Mouse (Mus musculus): ENCODE results near the gene Fam210b. TPM values are rescaled to one million over a fixed set of nuclear protein-coding genes. Genes with fewer than 3 reads are reported as not detected.
"Not testable (repeated sequence)": the region's sequence is repeated elsewhere in the genome, so short reads cannot be mapped to it uniquely, and the experiment has no call there.

Gene Fam210b
- polyA plus RNA-seq (2012; rRNA removed): 20.6 and 22.6 TPM in 2 replicates

DNA sequence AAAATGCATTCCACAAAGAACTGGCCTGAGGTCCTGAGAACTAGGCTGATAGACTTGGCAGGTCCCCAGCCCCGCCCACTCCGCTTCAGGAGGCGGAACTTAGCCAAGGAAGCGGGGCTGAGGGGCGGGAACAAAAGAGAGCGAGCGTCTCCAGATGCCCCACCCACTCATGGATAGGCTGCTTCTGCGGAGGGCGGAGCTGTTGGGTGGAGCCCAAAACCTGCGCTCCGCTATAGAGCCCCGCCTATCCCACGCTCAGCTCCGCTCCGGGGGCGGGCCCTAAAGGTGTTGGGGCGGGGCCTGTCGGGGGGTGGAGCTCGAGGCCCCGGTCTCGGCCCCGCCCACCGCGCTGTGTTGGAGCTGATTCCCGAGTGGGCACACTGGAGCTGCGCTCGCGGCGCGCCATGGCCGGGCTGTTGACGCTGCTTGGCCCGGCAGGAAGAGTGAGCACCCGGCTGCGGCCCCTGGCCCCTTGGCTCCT lies at the start of gene Fam210b:
Gene Fam210b, plus strand, starts transcription at position 308 of the 481 bp plus-strand sequence.
- peak; percentile 93 for DNase-seq (ENCODE audit: low spot score)

DNA sequence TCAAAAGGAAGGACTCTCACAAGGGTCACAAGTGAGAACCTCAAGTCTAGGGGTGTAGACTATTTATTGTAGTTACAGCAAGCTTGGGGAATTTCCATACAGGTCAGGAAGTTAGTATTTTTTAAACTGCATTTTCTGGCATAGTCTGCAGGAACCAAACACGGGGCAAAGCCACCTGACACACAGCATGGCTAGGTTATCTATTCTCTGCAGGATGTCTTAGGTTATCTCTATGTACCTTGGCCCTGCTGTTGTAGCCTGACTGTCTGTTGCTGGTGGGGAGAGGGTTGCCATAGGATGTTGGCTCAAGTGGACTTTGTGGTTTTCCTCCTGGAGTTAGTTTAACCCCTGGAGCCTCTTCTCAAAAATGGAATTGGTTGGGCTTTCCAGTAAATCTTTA lies 47.3 kb upstream of the Fam210b start:
- no peak for DNase-seq (ENCODE audit: low spot score)

DNA sequence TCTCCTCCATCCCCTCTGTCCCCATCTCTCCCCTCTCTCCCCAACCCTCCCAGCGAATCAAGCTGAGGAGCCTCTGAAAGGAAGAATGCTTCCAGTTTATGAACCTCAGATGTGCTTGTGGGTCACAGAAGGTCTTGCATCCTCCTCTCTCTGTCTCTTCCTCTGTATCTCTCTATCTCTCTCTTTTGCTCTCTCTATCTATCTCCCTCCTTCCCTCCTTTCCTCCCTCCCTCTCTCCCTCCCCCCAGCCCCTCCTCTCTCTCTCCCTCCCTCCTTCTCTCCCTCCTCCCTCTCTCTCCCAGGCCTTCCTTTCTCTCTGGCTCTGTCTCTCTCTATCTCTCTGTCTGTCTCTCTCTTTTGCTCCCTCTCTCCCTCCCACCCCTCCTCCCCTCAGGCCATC lies 46.8 kb upstream of the Fam210b start:
- DNase-seq (ENCODE audit: low spot score): no peak

DNA sequence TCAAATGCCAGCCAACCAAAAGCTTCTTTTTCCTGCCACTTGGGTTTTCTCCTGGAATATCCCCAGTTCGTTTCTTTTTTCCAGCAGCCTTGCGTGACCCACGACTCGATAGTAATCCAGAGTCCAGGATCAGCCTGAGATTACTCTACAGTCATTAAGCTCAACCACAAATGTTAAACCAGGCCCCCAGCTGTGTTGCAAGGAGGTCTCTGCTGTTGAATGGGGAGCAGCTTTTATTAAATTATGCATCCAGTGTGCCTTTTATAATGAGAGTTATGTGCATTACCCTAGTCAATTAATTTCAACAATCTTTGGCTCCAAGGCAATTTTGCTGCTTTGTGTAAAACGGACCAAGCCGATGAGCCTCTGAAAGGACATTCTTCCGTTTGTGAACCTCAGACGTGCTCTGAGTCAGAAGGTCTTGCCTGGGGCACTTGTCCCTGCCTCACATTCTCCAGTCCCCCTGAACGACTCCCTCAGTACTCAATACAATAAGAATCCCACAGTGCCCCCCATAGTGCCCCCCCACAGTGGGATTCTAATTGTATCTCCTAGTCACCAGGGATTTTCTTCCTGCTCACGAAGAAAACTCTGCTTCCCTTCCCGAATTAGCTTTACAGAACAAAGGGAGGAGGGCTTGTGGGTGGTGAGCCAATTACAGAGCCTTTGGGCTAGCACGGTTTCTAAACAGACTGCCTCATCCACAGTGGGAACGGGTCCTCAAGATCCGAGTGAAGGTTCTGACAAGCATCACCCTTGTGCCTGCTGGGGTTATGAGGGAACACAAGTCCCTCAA lies 46.0 kb upstream of the Fam210b start:
- DNase-seq (ENCODE audit: low spot score): no peak

- no peak for DNase-seq (ENCODE audit: low spot score)
These were observed 43.0 kb upstream of the Fam210b start for GRCm38 (mm10) chr2:172302396-172302795.

GRCm38 (mm10) chr2:172304118-172304708 lies 41.2 kb upstream of the Fam210b start:
- no peak for DNase-seq (ENCODE audit: low spot score)

DNA sequence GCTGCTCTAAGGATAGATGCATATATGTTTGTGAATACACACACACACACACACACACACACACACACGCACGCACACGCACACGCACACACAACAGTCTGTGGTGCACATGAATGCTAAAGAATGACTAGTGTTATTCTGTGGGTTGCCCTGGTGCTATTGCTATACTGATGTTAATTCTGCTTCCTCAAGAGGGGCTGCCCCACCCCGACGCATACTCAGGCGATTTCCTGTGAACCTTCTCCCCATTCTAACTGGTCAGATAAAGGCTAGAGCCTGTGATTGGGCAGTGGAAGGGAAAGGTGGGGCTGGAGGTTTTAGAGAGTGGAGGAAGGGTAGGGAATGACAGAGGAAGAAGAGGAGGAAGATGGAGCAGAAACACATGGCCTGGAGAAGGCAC lies 39.8 kb upstream of the Fam210b start:
- DNase-seq (ENCODE audit: low spot score): not testable (repeated sequence)

DNA sequence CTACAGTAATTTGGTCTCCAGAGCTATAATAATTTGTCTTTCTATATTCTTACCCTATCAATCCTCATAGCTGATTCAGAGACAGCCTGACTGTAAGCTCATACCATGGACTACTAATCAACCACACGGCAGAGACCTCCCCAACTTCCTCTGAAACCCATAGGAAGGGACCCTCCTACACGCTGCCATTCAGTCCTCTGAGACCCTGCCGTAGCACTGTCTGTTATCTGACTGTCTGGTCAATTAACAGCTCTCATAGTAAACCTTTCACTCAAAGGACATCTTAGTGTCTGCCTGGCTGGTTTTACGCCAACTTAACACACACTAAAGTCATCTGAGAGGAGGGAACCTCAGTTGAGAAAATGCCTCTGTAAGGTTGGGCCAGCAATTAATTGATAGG lies 38.8 kb upstream of the Fam210b start:
- no peak for DNase-seq (ENCODE audit: low spot score)

GRCm38 (mm10) chr2:172311731-172312130 lies 33.6 kb upstream of the Fam210b start:
- no peak for DNase-seq (ENCODE audit: low spot score)

GRCm38 (mm10) chr2:172320878-172321277 lies 24.5 kb upstream of the Fam210b start:
- no peak for DNase-seq (ENCODE audit: low spot score)

DNA sequence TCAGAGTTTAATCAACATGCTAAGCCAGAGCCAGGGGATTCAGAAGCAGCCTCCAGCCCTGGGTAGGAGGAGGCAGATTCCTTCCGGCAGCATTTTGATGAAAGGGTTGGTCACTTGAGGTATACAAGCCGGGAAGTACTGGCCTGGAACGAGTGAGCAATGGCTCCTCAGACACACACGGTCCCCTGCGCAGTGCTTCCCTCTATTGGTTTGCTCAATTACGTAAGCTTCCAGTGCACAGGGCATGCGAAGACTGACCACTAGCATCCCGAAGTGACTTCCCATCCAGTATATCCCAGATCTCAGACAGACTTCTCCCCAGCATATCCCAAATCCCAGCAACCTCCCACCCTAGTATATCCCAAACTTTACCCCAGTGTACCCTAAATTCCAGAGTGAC lies 17.1 kb upstream of the Fam210b start:
- no peak for DNase-seq (ENCODE audit: low spot score)

GRCm38 (mm10) chr2:172329179-172329578 lies 16.2 kb upstream of the Fam210b start:
- DNase-seq (ENCODE audit: low spot score): no peak

GRCm38 (mm10) chr2:172338206-172338942 lies 7.0 kb upstream of the Fam210b start:
- no peak for DNase-seq (ENCODE audit: low spot score)

- no peak for DNase-seq (ENCODE audit: low spot score)
These were observed 4.4 kb upstream of the Fam210b start for GRCm38 (mm10) chr2:172340936-172341335.

- DNase-seq (ENCODE audit: low spot score): no peak
These were observed 3.8 kb upstream of the Fam210b start for GRCm38 (mm10) chr2:172341606-172342005.

GRCm38 (mm10) chr2:172343751-172344150 lies 1.6 kb upstream of the Fam210b start:
- no peak for DNase-seq (ENCODE audit: low spot score)

DNA sequence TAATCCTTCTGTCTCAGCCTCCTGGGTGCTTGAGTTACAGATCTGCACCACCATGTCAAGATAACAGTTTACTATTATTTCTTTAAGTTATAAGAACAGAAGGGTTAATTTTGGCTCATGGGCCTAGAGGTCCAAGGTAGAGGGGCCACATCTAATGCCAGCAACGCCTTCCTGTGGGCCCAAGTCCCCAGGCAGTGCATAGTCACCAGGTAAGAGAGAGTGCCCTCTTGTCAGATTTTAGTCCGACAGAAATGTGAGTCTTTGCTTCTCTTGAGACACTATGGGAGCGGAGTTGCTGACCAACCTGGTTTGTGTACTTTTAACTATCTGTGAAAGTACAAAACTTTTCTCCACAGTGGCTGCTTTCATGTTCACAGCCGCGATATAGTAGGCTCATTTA lies 696 bp upstream of the Fam210b start:
- no peak for DNase-seq (ENCODE audit: low spot score)

DNA sequence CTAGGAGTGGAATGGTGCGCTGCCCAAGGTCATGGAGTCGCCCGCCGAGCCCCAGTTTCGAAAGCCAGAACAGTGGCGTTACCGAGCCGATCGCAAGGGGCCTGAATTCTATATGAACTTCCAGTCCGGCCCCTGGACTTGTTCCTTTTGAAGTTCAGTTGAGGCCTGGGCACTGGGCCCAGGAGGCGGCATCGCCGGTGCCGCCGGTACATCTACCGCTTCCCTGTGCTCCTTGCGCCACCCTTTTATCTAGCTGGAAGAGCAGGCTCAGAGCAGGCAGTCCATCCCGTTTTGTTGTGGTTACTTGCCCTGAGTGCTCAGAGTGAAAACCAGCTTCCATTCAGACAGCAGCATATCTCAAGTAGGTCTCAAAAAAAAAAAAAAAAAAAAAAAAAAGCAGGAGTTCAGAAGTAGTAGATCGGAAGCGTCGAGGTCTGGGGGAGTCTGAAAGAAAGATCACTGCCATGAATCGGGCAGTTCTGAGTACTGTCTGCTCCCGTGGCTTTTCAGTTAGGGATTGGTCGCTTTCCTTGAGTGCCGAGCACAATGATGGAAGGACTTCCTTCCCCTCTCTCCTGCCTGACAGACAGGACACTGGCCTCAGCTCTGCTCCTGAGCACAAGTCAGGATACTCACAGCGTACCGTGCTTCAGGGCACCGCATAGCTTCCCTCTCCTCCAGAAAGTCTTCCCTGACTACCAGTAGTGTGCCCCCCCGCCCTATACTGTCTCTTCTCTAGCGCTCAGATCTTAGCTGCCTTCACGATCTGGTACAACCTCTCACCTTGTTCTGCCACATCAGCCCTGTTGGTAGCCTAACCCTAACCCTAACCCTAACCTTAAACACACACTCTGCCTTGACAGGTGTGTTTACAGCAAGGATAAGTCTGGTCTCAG lies 917 bp downstream of the Fam210b start:
- peak; percentile 36 for DNase-seq (ENCODE audit: low spot score)

DNA sequence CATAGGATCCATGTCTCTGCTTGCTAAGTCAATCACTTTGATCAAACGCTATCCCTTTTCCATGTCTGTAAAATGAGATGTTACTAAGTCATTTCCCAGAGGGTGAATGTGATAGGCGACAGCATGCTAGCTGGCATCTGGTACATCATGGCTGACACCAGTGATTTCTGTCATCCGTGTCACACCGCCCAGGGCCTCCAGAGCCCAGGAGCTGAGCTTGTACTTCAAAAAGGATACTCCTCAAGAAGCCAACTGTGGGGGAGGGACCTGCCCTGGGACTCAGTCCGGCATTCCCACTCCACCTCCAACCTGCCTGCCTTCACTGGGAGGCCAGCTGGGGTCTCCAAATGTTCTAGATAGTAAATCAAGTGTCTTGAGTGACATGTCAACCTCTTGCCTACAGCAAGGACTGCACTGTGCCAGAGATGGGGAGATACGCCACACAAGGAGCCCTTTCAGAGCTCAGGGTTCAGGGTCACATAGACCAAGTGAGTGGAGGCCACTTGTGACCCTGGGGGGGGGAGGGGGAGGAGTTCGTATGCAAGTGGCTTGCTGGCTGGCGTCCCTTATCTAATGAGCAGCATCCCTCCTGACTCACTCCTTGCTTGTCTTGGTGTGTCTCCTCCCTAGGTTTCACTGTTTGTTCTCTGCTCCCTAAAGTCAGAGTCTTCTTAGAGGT lies 1.7 kb downstream of the Fam210b start:
- no peak for DNase-seq (ENCODE audit: low spot score)

GRCm38 (mm10) chr2:172348297-172348950 lies 3.1 kb downstream of the Fam210b start:
- DNase-seq (ENCODE audit: low spot score): no peak

All from urinary bladder, adult 2 months (tissue).